Mouse (Mus musculus) gonadal fat pad, adult 2 months (tissue): Measurements from ENCODE around the gene G3bp2. TPM values are rescaled to one million over a fixed set of nuclear protein-coding genes. Genes with fewer than 3 reads are reported as not detected.

Experiments
- DNase-seq: peaks from one replicate; pipeline ENCODE4 v3.0.0-alpha.2; 2012; ENCODE audit warnings: low read depth
- polyA plus RNA-seq: library from polyadenylated mRNA; depleted of rRNA; stranded (reverse); fragments of >200 nt; gene quantifications from 2 replicates; pipeline ENCODE4 v1.2.3, GENCODE M21; 2012; rRNA removed

The G3bp2 gene
- polyA plus RNA-seq, 1 experiment, result 31.6 TPM

GRCm38 (mm10) chr5:92011756-92012155 is 71.8 kb downstream of the G3bp2 start:
- no peak for DNase-seq

GRCm38 (mm10) chr5:92009827-92010226 is 73.7 kb downstream of the G3bp2 start:
- DNase-seq, result no peak

- DNase-seq, result no peak
Measured at GRCm38 (mm10) chr5:92003011-92003410, 80.5 kb downstream of the G3bp2 start.

Other genes starting within 250 kb of the G3bp2 start
- gene Rchy1, start 120.7 kb downstream of the G3bp2 start, polyA plus RNA-seq, result 32.1 and 32.8 TPM in 2 replicates
- not detected in 2 replicates for gene Odaph, start 96.2 kb downstream of the G3bp2 start, polyA plus RNA-seq
- gene Cdkl2, start 39.8 kb downstream of the G3bp2 start, polyA plus RNA-seq, result 3.5 and 4.2 TPM in 2 replicates
- 55.8 and 57.1 TPM in 2 replicates for gene Uso1, start 54.2 kb upstream of the G3bp2 start, polyA plus RNA-seq
- gene U90926, start 131.7 kb upstream of the G3bp2 start, polyA plus RNA-seq, result not detected in 2 replicates
- 0.38 and 0.58 TPM in 2 replicates for gene Ppef2, start 172.6 kb upstream of the G3bp2 start, polyA plus RNA-seq
- gene Naaa, start 194.5 kb upstream of the G3bp2 start, polyA plus RNA-seq, result 43.8 and 55.8 TPM in 2 replicates
- 9.0 and 12.7 TPM in 2 replicates for gene Sdad1, start 226.8 kb upstream of the G3bp2 start, polyA plus RNA-seq
- 25.1 and 33.4 TPM in 2 replicates for gene Cxcl9, start 244.4 kb upstream of the G3bp2 start, polyA plus RNA-seq
- gene Art3, start 248.1 kb upstream of the G3bp2 start, polyA plus RNA-seq, result 97.5 and 121 TPM in 2 replicates